Mouse (Mus musculus) neural tube, embryonic 14.5 days (tissue): Measurements from ENCODE around the gene Rad9a. TPM values are rescaled to one million over a fixed set of nuclear protein-coding genes. Genes with fewer than 3 reads are reported as not detected.
"Not testable (repeated sequence)": the region's sequence is repeated elsewhere in the genome, so short reads cannot be mapped to it uniquely, and the experiment has no call there.

Experiments used
- ATAC-seq: fragments of 200-750 bp; cut with Nextera tagmentation; 2 replicates; pipeline ENCODE4 v1.8.0; 2017; ENCODE audit warnings: low read depth, mild to moderate bottlenecking, moderate TSS enrichment, moderate library complexity
- H3K27ac ChIP-seq: fragments of 300-500 bp; sonication (generic); 2 replicates; pipeline ENCODE4 v1.5.1; 2014; ENCODE audit warnings: low read depth, mild to moderate bottlenecking, control low read depth, low read length, moderate library complexity, mixed read lengths
- H3K27me3 ChIP-seq: fragments of 300-500 bp; sonication (generic); 2 replicates; pipeline ENCODE4 v1.6.1; 2014; ENCODE audit warnings: low read length; ENCODE audit not compliant: control insufficient read depth, insufficient read depth
- H3K36me3 ChIP-seq: fragments of 300-500 bp; sonication (generic); 2 replicates; pipeline ENCODE4 v1.6.1; 2014; ENCODE audit warnings: low read length, mixed read lengths; ENCODE audit not compliant: control insufficient read depth, insufficient read depth
- H3K4me1 ChIP-seq: fragments of 300-500 bp; sonication (generic); 2 replicates; pipeline ENCODE4 v1.6.1; 2014; ENCODE audit warnings: low read length; ENCODE audit not compliant: control insufficient read depth, insufficient read depth
- H3K4me2 ChIP-seq: fragments of 300-500 bp; sonication (generic); 2 replicates; pipeline ENCODE4 v1.6.1; 2014; ENCODE audit warnings: mild to moderate bottlenecking, low read depth, low read length, control low read depth
- H3K4me3 ChIP-seq: fragments of 300-500 bp; sonication (generic); 2 replicates; pipeline ENCODE4 v1.5.1; 2014; ENCODE audit warnings: low read depth, low read length, control low read depth, mixed read lengths
- H3K9ac ChIP-seq: fragments of 300-500 bp; sonication (generic); replicated peaks from 2 replicates; pipeline ENCODE4 v1.6.1; 2014; ENCODE audit warnings: low read depth, mild to moderate bottlenecking, control low read depth, low read length, mixed read lengths
- H3K9me3 ChIP-seq: fragments of 300-500 bp; sonication (generic); 2 replicates; pipeline ENCODE4 v1.6.1; 2016; ENCODE audit warnings: low read length; ENCODE audit not compliant: control insufficient read depth
- WGBS: fragments of 180-500 bp; shearing (Covaris S2); extraction: QIAGEN DNeasy Blood & Tissue Kit; methylation state at CpG from one replicate; pipeline ENCODE4 v1.1.7; 2014; 5-methylcytosine and 5-hydroxymethylcytosine counted together
- polyA plus RNA-seq: library from polyadenylated mRNA; unstranded; fragments of >200 nt; fragmentation: Nextera tagmentation; extraction: Ambion mirVana; gene quantifications from 2 replicates; pipeline ENCODE4 v1.2.1, GENCODE M21; 2014

Gene Rad9a
- 23.0 and 23.7 TPM in 2 replicates for polyA plus RNA-seq

DNA sequence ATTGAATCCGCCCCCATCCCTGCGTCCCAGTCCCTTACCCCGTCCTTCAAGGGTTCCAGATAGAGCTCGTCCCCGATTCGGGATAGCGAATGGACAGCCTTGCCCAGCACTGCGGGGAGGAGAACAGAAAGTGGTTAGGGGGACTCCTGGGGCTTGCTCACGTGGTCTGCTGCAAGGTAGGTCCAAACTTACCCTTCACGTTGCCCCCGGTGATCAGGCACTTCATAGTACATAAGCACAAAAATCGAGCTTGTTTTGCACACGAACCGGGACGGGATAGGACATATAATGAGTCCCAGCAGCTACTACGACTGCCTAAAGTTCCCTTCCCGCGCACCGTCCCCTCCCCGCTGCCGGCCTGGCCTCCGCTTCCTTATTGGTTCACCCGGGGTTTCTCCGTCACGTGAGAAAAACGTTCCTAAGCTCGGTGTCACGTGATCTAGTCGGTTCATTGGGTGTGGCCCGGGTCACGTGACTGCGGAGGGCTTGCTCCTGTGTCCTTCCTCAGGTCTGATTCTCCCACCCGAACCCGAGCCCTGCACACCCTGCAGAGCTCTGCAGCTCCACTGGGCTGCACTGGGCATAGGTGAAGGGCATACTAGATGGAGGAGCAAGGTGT lies at the start of gene Rad9a:
Gene Rad9a (minus strand): TSS at position 372 of the 619 bp plus-strand sequence.
- H3K9me3 ChIP-seq: no peaks in the 10 kb centered on the region
- peak within 1 kb of the TSS; percentile 59 for H3K9ac ChIP-seq
- WGBS: 0% methylated on average over 34 of the region's 34 CpGs
- H3K36me3 ChIP-seq: no peaks in the 10 kb centered on the region
- peaks cover 15% of the 10 kb centered on the region for H3K4me1 ChIP-seq
- H3K4me3 ChIP-seq: peak within 1 kb of the TSS; percentile 57
- peak; percentile 83 for ATAC-seq
- peak within 1 kb of the TSS; percentile 28; the same call in 1 of the 2 replicates for H3K27ac ChIP-seq
- peak within 1 kb of the TSS; percentile 81 for H3K4me2 ChIP-seq
- H3K27me3 ChIP-seq: no peaks in the 10 kb centered on the region

DNA sequence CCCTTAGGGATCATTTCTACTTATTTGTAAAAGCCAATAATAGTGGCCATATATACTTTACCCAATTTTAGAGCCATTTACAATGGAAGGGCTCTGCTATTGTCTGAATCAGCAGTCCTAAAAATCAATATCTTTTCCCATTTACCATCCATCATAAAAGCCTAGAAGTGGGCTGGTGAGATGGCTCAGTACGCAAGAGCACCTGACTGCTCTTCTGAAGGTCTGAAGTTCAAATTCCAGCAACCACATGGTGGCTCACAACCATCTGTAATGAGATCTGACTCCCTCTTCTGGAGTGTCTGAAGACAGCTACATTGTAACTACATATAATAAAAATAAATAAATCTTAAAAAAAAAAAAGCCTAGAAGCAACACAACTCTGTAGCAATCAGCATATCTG lies 47.2 kb upstream of the Rad9a start:
- H3K36me3 ChIP-seq, H3K27me3 ChIP-seq, H3K4me1 ChIP-seq, H3K4me3 ChIP-seq, H3K9ac ChIP-seq, H3K27ac ChIP-seq, H3K9me3 ChIP-seq, H3K4me2 ChIP-seq, ATAC-seq: not testable (repeated sequence)
- 65% methylated on average over 1 of the region's 1 CpGs for WGBS

GRCm38 (mm10) chr19:4247010-4247409 lies 45.5 kb upstream of the Rad9a start:
- no peaks in the 10 kb centered on the region for H3K4me1 ChIP-seq
- no peaks in the 10 kb centered on the region for H3K9me3 ChIP-seq
- ATAC-seq: no peak
- H3K27me3 ChIP-seq: no peaks in the 10 kb centered on the region
- no peak overlapping the region for H3K4me3 ChIP-seq
- H3K36me3 ChIP-seq: no peaks in the 10 kb centered on the region
- no peak overlapping the region for H3K9ac ChIP-seq
- WGBS: 57% methylated on average over 1 of the region's 1 CpGs
- no peak overlapping the region for H3K27ac ChIP-seq
- H3K4me2 ChIP-seq: no peak overlapping the region

DNA sequence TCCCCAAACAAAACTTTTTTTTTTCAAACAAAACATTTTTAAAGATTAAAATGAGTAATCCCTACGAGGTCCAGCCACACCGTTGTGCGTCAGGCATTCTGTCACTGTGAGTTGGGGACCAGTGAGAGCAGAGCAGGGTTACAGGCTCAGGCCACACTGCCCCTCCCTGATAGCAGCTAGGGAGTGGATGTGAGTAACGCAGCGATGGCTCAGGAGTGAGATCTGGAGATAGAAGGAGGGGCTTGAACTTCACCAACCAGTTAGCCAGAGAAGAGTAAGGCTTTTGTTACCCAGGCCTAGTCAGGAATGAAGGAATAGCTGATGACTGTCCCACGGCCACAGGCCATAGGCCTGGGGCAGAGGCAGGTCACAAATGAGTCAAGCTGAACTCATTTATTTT lies 43.3 kb upstream of the Rad9a start:
- H3K9me3 ChIP-seq: no peaks in the 10 kb centered on the region

DNA sequence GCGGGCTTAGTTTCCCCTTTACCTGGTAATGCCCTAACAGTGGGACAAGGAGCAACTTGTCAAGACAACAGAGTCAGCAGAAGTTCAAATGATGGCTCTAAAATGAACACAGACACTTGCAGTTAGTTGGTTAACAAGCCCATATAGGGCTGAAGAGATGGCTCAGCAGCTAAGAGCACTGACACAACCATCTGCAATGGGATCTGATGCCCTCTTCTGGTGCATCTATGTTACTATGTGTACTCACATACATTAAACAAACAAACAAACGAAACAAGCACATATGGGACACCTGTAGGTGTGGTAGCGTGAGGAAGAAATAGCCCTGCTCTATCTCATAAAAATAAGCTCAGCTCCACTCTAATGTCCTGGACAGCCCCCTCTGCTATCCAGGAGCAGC lies 41.0 kb upstream of the Rad9a start:
- no peak overlapping the region for H3K4me2 ChIP-seq
- H3K27me3 ChIP-seq: no peaks in the 10 kb centered on the region
- H3K9ac ChIP-seq: no peak overlapping the region
- no peak overlapping the region for H3K4me3 ChIP-seq
- WGBS: 67% methylated on average over 3 of the region's 3 CpGs
- H3K9me3 ChIP-seq: no peaks in the 10 kb centered on the region
- no peak overlapping the region for H3K27ac ChIP-seq
- no peaks in the 10 kb centered on the region for H3K4me1 ChIP-seq
- H3K36me3 ChIP-seq: no peaks in the 10 kb centered on the region
- no peak for ATAC-seq

More for the DNA sequence above, 43.3 kb upstream of the Rad9a start:
- Histone ChIP-seq H3K36me3 (no peaks in the 10 kb centered on the region), H3K9ac (no peak overlapping the region), H3K27me3 (no peaks in the 10 kb centered on the region), H3K27ac (no peak overlapping the region), H3K4me1 (no peaks in the 10 kb centered on the region), H3K4me2 (no peak overlapping the region), H3K4me3 (no peak overlapping the region)
- 81% methylated on average over 6 of the region's 6 CpGs for WGBS
- no peak for ATAC-seq

DNA sequence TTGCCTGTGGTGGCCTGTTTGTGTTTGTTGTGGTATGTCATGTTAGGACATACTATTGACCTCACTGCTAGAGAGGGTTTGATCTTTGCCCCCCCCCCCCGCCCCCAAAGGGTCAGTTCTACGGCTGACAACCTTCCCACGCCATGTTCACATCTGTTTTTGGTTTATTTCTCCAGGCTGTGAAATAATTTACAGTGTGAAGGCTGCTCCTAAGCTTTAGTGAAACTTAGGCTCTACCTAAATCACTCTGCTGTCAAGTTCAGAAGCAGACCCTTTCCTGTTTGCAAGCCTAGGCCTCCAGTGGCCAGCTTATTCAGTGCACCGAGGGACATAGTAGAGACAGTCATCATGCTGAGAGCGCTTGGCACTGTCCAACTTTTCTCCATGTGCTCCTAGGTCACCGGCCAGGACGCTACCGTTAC lies 38.8 kb upstream of the Rad9a start:
- H3K4me3 ChIP-seq: no peak overlapping the region
- H3K4me1 ChIP-seq: no peaks in the 10 kb centered on the region
- H3K9ac ChIP-seq: no peak overlapping the region
- no peak overlapping the region for H3K4me2 ChIP-seq
- ATAC-seq: no peak
- no peaks in the 10 kb centered on the region for H3K9me3 ChIP-seq
- 71% methylated on average over 8 of the region's 8 CpGs for WGBS
- H3K27me3 ChIP-seq: no peaks in the 10 kb centered on the region
- H3K27ac ChIP-seq: no peak overlapping the region
- no peaks in the 10 kb centered on the region for H3K36me3 ChIP-seq

- H3K9ac ChIP-seq: no peak overlapping the region
- no peaks in the 10 kb centered on the region for H3K36me3 ChIP-seq
- no peak overlapping the region for H3K27ac ChIP-seq
- 79% methylated on average over 4 of the region's 4 CpGs for WGBS
- no peak overlapping the region for H3K4me3 ChIP-seq
- H3K27me3 ChIP-seq: no peaks in the 10 kb centered on the region
- H3K4me1 ChIP-seq: peaks cover 8% of the 10 kb centered on the region
- H3K4me2 ChIP-seq: no peak overlapping the region
- ATAC-seq: no peak
- H3K9me3 ChIP-seq: no peaks in the 10 kb centered on the region
Measured at GRCm38 (mm10) chr19:4234548-4234947, 33.1 kb upstream of the Rad9a start.

DNA sequence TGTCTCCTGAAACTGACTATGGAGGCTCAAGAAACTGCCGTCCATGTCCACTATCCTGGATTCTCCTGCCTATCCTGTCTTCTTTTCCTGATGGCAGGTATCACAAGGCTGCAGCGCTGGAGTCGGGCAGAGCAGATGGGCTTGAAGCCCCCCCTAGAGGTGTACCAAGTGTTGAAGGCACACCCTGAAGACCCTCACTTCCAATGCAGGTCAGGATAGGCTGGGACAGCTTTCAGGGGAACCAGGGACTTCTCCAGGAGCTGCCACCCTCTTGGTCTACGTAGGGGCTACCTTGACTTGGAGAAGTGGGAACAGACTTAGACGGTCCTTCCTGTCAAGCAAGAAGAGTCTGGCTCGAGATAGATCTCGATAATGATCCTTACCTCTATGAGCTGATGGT lies 31.2 kb upstream of the Rad9a start:
- no peak overlapping the region; the same call in 1 of the 2 replicates for H3K4me3 ChIP-seq
- no peak overlapping the region for H3K9ac ChIP-seq
- H3K4me2 ChIP-seq: peak overlapping the region; percentile 83; the same call in 1 of the 2 replicates
- H3K36me3 ChIP-seq: no peaks in the 10 kb centered on the region
- H3K27me3 ChIP-seq: no peaks in the 10 kb centered on the region
- H3K4me1 ChIP-seq: peaks cover 8% of the 10 kb centered on the region
- no peak overlapping the region for H3K27ac ChIP-seq
- H3K9me3 ChIP-seq: no peaks in the 10 kb centered on the region
- ATAC-seq: no peak
- WGBS: 85% methylated on average over 7 of the region's 7 CpGs

- Histone ChIP-seq H3K27me3 (no peaks in the 10 kb centered on the region), H3K27ac (peak overlapping the region; percentile 72), H3K9ac (peak overlapping the region; percentile 71), H3K4me3 (peak overlapping the region; percentile 50), H3K4me1 (peaks cover 8% of the 10 kb centered on the region), H3K4me2 (peak overlapping the region; percentile 83), H3K36me3 (no peaks in the 10 kb centered on the region), H3K9me3 (no peaks in the 10 kb centered on the region)
- no peak for ATAC-seq
- 52% methylated on average over 2 of the region's 2 CpGs for WGBS
Measured at GRCm38 (mm10) chr19:4232186-4232572, 30.7 kb upstream of the Rad9a start.
